Mouse (Mus musculus) kidney, adult 9 months (tissue): ENCODE results near the gene Aurka.

Experiments used
- DNase-seq: peaks from one replicate; pipeline ENCODE4 v3.0.0; 2022

Aurka gene

DNA sequence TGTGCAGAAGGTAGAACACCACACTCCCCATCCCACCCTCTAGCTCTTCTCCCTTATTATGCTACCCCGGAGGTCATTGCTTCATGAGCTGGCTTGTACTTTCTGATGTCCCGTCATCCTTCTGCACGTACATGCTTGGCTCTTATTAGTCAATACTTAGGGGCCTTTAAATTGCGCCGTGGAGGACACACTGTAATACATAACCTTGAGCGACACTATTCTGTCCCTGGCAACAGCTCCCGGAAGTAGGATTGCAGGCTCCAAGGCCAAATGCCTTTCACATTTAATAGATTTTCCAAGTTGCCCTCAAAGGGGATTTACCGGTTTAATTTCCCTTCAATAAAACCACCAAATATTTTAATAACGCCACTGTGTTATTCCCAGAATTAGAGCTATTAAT is 58.6 kb downstream of the Aurka start:
- DNase-seq, result no peak

DNA sequence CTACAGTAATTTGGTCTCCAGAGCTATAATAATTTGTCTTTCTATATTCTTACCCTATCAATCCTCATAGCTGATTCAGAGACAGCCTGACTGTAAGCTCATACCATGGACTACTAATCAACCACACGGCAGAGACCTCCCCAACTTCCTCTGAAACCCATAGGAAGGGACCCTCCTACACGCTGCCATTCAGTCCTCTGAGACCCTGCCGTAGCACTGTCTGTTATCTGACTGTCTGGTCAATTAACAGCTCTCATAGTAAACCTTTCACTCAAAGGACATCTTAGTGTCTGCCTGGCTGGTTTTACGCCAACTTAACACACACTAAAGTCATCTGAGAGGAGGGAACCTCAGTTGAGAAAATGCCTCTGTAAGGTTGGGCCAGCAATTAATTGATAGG is 63.8 kb downstream of the Aurka start:
- no peak for DNase-seq
